Mouse (Mus musculus): ENCODE measurements around the gene Prrt2.

Prrt2 gene

GRCm38 (mm10) chr7:126996449-126996848 lies 24.6 kb downstream of the Prrt2 start:
- DNase-seq = no peak

GRCm38 (mm10) chr7:126988816-126989215 lies 32.2 kb downstream of the Prrt2 start:
- no peak for DNase-seq

GRCm38 (mm10) chr7:126986319-126986718 lies 34.7 kb downstream of the Prrt2 start:
- DNase-seq = peak; percentile 39

- no peak for DNase-seq
These were observed 36.2 kb downstream of the Prrt2 start for GRCm38 (mm10) chr7:126984667-126985444.

GRCm38 (mm10) chr7:126983113-126983512 lies 37.9 kb downstream of the Prrt2 start:
- DNase-seq = no peak

- no peak for DNase-seq
These were observed 39.0 kb downstream of the Prrt2 start for GRCm38 (mm10) chr7:126982054-126982453.

GRCm38 (mm10) chr7:126981601-126982000 lies 39.4 kb downstream of the Prrt2 start:
- no peak for DNase-seq

GRCm38 (mm10) chr7:126978841-126979240 lies 42.2 kb downstream of the Prrt2 start:
- no peak for DNase-seq

- no peak for DNase-seq
These were observed 44.0 kb downstream of the Prrt2 start for GRCm38 (mm10) chr7:126976878-126977459.

- peak; percentile 96 for DNase-seq
These were observed 44.8 kb downstream of the Prrt2 start, which contains the start of gene Cdiptos for GRCm38 (mm10) chr7:126975950-126976866. Gene Cdiptos (minus strand): TSS chr7:126976098.

- DNase-seq = no peak
These were observed 45.3 kb downstream of the Prrt2 start, which contains the start of gene Cdipt for GRCm38 (mm10) chr7:126975893-126975949. Gene Cdipt (plus strand): TSS chr7:126975914.

GRCm38 (mm10) chr7:126975493-126975892 lies 45.5 kb downstream of the Prrt2 start:
- DNase-seq = no peak
